Mouse (Mus musculus): ENCODE data around the gene Trpv6. TPM values are rescaled to one million over a fixed set of nuclear protein-coding genes. Genes with fewer than 3 reads are reported as not detected.

The Trpv6 gene
- total RNA-seq, 2 experiments from 2014 or later: 2.0 to 2.3 TPM

- no peak for DNase-seq (ENCODE audit: low spot score in 2 of 2)
Observed at GRCm38 (mm10) chr6:41622661-41623060, 13.5 kb downstream of the Trpv6 start.

DNA sequence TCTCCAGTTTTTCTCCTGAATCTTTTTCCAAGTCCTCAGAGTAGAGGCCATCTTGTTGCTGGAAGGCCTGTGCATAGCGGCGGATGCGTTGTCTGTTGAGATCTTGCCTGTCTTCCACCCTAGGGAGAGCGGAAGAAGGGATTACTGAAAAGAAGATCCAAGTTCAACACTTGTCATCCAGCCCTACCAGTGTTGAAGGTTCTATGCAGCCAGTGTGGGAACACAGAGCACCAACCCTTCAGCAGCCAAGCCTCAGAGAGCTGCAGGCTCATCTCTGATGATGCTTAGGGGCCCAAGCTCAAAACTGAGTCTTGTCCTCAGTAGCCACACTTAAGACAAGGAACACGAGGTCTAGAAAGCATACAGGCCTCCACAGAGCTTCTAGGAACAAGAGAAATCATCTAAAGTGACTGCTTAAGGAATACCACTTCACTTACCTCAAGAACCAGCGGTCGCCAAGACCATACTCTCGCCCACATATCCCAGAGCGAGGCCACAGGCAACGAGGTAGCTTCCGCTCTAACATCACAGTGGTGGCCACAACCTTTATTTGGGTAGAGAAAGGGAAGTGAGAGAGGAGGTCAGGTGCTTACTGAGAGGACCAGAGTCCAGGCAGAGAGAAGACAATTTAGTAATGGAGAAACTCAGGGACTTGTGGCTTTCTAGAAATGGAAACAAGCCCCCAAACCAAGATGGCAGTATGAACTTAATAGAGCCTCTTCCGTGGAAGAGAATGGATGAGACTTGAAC is 14.8 kb downstream of the Trpv6 start:
- DNase-seq (ENCODE audit: low spot score in 2 of 2): no peak

DNA sequence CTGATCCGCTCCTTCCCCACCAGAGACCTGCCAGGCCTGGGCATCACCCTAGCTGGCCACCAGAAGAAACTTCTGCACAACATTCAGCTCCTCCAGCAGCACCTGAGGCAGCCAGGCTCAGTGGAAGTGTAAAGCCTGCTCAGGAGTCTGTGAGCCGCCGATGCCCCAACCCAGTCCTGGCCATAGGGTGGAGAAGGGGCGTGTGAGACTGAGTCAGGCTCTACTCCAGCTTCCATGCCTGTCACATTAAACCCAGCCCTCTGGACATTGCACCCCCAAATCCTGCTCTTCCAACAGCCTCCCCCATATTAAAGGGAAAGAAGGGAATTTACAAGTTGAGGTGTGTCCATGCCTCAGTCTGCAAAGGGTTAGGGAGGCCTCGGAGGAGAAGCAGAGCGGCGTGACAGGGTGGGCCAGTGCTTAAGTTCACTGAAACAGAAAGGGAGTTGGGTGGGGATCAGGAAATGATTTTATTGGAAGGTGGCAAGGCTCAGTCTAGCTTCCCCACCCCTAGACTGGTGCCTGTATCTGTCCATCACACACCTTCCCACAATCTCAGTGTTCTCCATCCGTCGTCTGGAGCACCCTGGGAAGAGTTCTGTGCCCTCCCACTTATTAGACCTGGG is 15.9 kb downstream of the Trpv6 start:
- DNase-seq (ENCODE audit: low spot score in 2 of 2): no peak

GRCm38 (mm10) chr6:41607637-41608036 is 28.6 kb downstream of the Trpv6 start:
- DNase-seq (ENCODE audit: low spot score in 2 of 2): no peak

- DNase-seq (ENCODE audit: low spot score in 2 of 2): peak; percentile 67 to 80
Observed at GRCm38 (mm10) chr6:41606214-41606613, 30.0 kb downstream of the Trpv6 start.

GRCm38 (mm10) chr6:41605794-41606104 is 30.5 kb downstream of the Trpv6 start:
- no peak for DNase-seq (ENCODE audit: low spot score in 2 of 2)

- peak; percentile 74 to 82 for DNase-seq (ENCODE audit: low spot score in 2 of 2)
Observed at GRCm38 (mm10) chr6:41605061-41605793, 31.0 kb downstream of the Trpv6 start, which contains the start of gene Ephb6. TSS of gene Ephb6 (plus strand) at chr6:41605482.

DNA sequence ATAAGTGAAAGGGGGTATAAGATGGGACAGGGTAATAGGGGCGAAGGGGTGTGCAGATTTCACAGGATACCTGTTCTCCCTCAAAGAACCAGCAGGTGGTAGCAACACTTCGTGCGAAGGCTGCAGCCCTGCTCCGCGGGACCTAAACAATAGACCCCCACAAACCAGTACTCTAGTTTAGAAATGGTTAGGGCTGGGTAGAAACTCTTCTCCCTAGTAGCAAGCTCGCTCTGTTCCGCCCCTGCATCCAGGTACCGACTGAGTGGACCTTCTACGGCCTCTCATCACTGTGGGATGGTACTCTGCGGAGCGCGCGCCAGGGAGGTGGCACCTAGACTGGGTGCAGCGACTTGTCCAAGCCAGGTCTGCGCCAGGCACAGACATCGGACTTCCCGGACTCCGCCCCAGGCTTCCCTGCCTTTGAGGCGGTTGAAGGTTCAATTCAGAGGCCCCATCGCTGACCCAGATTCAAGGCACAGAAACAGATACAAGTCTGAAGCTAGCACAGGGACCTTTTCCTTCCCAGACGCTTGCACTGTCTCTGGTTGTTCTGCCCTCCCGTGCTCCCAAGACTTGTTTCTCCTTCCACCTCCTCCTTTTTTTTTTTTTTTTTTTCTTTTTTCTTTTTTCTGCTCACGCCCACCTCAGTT is 31.7 kb downstream of the Trpv6 start:
- DNase-seq (ENCODE audit: low spot score in 2 of 2): peak in 1 of 2 experiments; percentile 48

- no peak for DNase-seq (ENCODE audit: low spot score in 2 of 2)
Observed at GRCm38 (mm10) chr6:41582189-41582588, 54.0 kb downstream of the Trpv6 start.

GRCm38 (mm10) chr6:41581295-41581694 is 54.9 kb downstream of the Trpv6 start:
- DNase-seq (ENCODE audit: low spot score in 2 of 2): no peak

GRCm38 (mm10) chr6:41577297-41577696 is 58.9 kb downstream of the Trpv6 start:
- DNase-seq (ENCODE audit: low spot score in 2 of 2): no peak

DNA sequence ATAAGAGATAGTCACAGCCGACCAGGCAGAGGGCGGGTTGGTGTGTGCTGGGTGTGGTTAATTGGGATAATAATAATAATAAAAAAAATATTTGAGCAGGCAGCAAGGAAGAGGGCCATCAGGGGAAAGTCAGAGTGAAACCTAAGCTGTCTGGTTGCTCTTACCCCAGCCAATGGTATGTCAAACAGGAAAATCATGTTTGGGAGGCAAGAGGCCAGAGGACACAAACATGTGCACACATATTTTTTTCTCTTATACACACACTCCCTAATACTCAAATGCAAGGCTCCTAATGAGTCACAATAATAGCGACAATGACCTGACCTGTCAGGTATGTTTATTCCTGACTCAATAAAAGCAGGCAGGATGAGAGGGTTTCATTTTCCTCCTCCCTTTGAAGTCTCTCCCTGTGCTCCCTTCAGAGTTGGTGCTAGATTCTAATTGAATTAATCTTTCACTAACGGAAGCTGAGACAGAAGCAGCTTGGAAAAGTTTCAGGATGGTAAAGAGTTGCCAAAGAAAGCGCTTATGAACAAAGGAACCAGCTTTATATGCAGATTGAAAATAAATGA is 59.6 kb downstream of the Trpv6 start:
- DNase-seq (ENCODE audit: low spot score in 2 of 2): no peak

Other genes starting within 250 kb of the Trpv6 start
- gene Gm5771, start 244.0 kb downstream of the Trpv6 start, total RNA-seq (2021): not detected
- gene Gm10334, start 190.3 kb downstream of the Trpv6 start, total RNA-seq (2021): under 1 TPM; 0.58 to 0.68 TPM
- not detected for gene Prss1, start 177.5 kb downstream of the Trpv6 start, total RNA-seq (2021)
- not detected for gene Prss2, start 114.6 kb downstream of the Trpv6 start, total RNA-seq (2021)
- 100 to 1,000 TPM; 115 to 119 TPM for gene Ephb6, start 30.9 kb downstream of the Trpv6 start, total RNA-seq (2021)
- not detected for gene Trpv5, start 44.4 kb upstream of the Trpv6 start, total RNA-seq (2021)
- gene Llcfc1, start 48.0 kb upstream of the Trpv6 start, total RNA-seq (2021): not detected
- not detected for gene Kel, start 67.9 kb upstream of the Trpv6 start, total RNA-seq (2021)
- not detected for gene Olfr459, start 138.8 kb upstream of the Trpv6 start, total RNA-seq (2021)
- not detected for gene Pip, start 211.1 kb upstream of the Trpv6 start, total RNA-seq (2021)
- not detected for gene Sval2, start 216.6 kb upstream of the Trpv6 start, total RNA-seq (2021)

Data from left cerebral cortex, adult 18-20 months (tissue).